Mouse (Mus musculus) ES-Bruce4 (cell line): Measurements from ENCODE around the gene Cfap61.

Source experiments
- CTCF ChIP-seq: IDR thresholded peaks from one replicate; pipeline ENCODE4 v1.8.1; 2011; ENCODE audit warnings: low read depth, low read length
- POLR2A ChIP-seq: IDR thresholded peaks from one replicate; pipeline ENCODE4 v1.8.1; 2011; ENCODE audit warnings: low read length; ENCODE audit not compliant: insufficient read depth

- TF ChIP-seq CTCF: no peak
- no peak for TF ChIP-seq POLR2A
These were observed 283.6 kb downstream of the Cfap61 start for GRCm38 (mm10) chr2:146218161-146218691.
